Mouse (Mus musculus) heart, postnatal 0 days (tissue): ENCODE data around the gene Ndufs6. TPM values are rescaled to one million over a fixed set of nuclear protein-coding genes. Genes with fewer than 3 reads are reported as not detected.

Experiments
- ATAC-seq: fragments of 200-750 bp; cut with Nextera tagmentation; 2 replicates; pipeline ENCODE4 v1.8.0; 2017; ENCODE audit warnings: low read depth, moderate number of reproducible peaks, moderate library complexity; ENCODE audit not compliant: insufficient read depth
- DNase-seq: peaks from one replicate; pipeline ENCODE4 v3.0.0-alpha.2; 2016; ENCODE audit warnings: low spot score
- H3K27ac ChIP-seq: fragments of 300-500 bp; sonication (generic); 2 replicates; pipeline ENCODE4 v1.5.1; 2014; ENCODE audit warnings: low read depth, mild to moderate bottlenecking
- H3K27me3 ChIP-seq: fragments of 300-500 bp; sonication (generic); 2 replicates; pipeline ENCODE4 v1.6.1; 2014; ENCODE audit warnings: low read length, mixed read lengths; ENCODE audit not compliant: control insufficient read depth, insufficient read depth
- H3K36me3 ChIP-seq: fragments of 300-500 bp; sonication (generic); replicated peaks from 2 replicates; pipeline ENCODE4 v1.6.1; 2014; ENCODE audit warnings: low read length, mixed read lengths; ENCODE audit not compliant: control insufficient read depth, insufficient read depth
- H3K4me1 ChIP-seq: fragments of 300-500 bp; sonication (generic); 2 replicates; pipeline ENCODE4 v1.6.1; 2014; ENCODE audit warnings: antibody characterized with exemption; ENCODE audit not compliant: control insufficient read depth, insufficient read depth
- H3K4me2 ChIP-seq: fragments of 300-500 bp; sonication (generic); 2 replicates; pipeline ENCODE4 v1.6.1; 2014; ENCODE audit warnings: low read depth, mild to moderate bottlenecking, low read length, moderate library complexity
- H3K4me3 ChIP-seq: fragments of 300-500 bp; sonication (generic); 2 replicates; pipeline ENCODE4 v1.5.1; 2014; ENCODE audit warnings: low read depth, low read length
- H3K9ac ChIP-seq: fragments of 300-500 bp; sonication (generic); replicated peaks from 2 replicates; pipeline ENCODE4 v1.6.1; 2014; ENCODE audit warnings: low read depth, low read length, mixed read lengths
- H3K9me3 ChIP-seq: fragments of 300-500 bp; sonication (generic); replicated peaks from 2 replicates; pipeline ENCODE4 v1.6.1; 2016; ENCODE audit warnings: low read length; ENCODE audit not compliant: control insufficient read depth
- CTCF ChIP-seq: IDR thresholded peaks from 2 replicates; pipeline ENCODE4 v1.5.1; 2016; ENCODE audit warnings: antibody characterized with exemption, control low read depth, low read depth
- EP300 ChIP-seq: IDR thresholded peaks from 2 replicates; pipeline ENCODE4 v1.6.1; 2016; ENCODE audit warnings: antibody characterized with exemption, low read depth
- WGBS: fragments of 180-500 bp; shearing (Covaris S2); extraction: QIAGEN DNeasy Blood & Tissue Kit; methylation state at CpG from one replicate; pipeline ENCODE4 v1.1.7; 2014; 5-methylcytosine and 5-hydroxymethylcytosine counted together
- polyA plus RNA-seq: library from polyadenylated mRNA; unstranded; fragments of >200 nt; fragmentation: Nextera tagmentation; extraction: Ambion mirVana; gene quantifications from 2 replicates; pipeline ENCODE4 v1.2.1, GENCODE M21; 2015
- total RNA-seq: library from RNA; depleted of rRNA; stranded (reverse); fragments of >200 nt; gene quantifications from 2 replicates; pipeline ENCODE4 v1.2.3, GENCODE M21; 2014; ENCODE audit warnings: low replicate concordance; rRNA removed

Gene Ndufs6
- total and polyA plus RNA-seq, 2 experiments from 2014 or later: 427 to 1,466 TPM

- WGBS: 21% methylated on average over 3 of the region's 3 CpGs
- peaks cover 21% of the 10 kb centered on the region; the same call in 1 of the 2 replicates for H3K36me3 ChIP-seq
- H3K4me3 ChIP-seq: no peak overlapping the region
- peaks cover 40% of the 10 kb centered on the region for H3K4me1 ChIP-seq
- no peaks in the 10 kb centered on the region for H3K9me3 ChIP-seq
- no peak overlapping the region for H3K4me2 ChIP-seq
- H3K27ac ChIP-seq: peak overlapping the region; percentile 88
- peaks cover 55% of the 10 kb centered on the region for H3K27me3 ChIP-seq
- TF ChIP-seq EP300: no peak
- no peak for TF ChIP-seq CTCF
- ATAC-seq (no peak), DNase-seq (no peak)
- H3K9ac ChIP-seq: no peak overlapping the region
Observed at GRCm38 (mm10) chr13:73269891-73270290, 58.5 kb downstream of the Ndufs6 start.

Other genes with a start within 250 kb of the Ndufs6 start
- 64.0 and 85.4 TPM in 2 replicates for gene Irx4, start 68.1 kb downstream of the Ndufs6 start, total RNA-seq
- gene Irx4, start 68.1 kb downstream of the Ndufs6 start, polyA plus RNA-seq: 43.4 and 54.9 TPM in 2 replicates
- 62.9 and 102 TPM in 2 replicates for gene Mrpl36, start within 50 bp of the Ndufs6 start, total RNA-seq
- gene Mrpl36, start within 50 bp of the Ndufs6 start, polyA plus RNA-seq: 130 and 135 TPM in 2 replicates
- 22.2 and 36.3 TPM in 2 replicates for gene Lpcat1, start 138.7 kb upstream of the Ndufs6 start, total RNA-seq
- gene Lpcat1, start 138.7 kb upstream of the Ndufs6 start, polyA plus RNA-seq: 7.7 and 7.8 TPM in 2 replicates
- not detected in 2 replicates for gene Slc6a3, start 208.2 kb upstream of the Ndufs6 start, total RNA-seq
- not detected in 2 replicates for gene Slc6a3, start 208.2 kb upstream of the Ndufs6 start, polyA plus RNA-seq